Mouse (Mus musculus) c-Kit-positive CD71-positive TER-119-positive erythroid progenitor cells, embryonic 14.5 days (primary cell): Measurements from ENCODE around the gene Pls1.

Experiments used
- DNase-seq: peaks from one replicate; pipeline ENCODE4 v3.0.0-alpha.2; 2013; ENCODE audit warnings: low spot score

Pls1 gene

GRCm38 (mm10) chr9:95801610-95802451 is 43.3 kb downstream of the Pls1 start:
- no peak for DNase-seq

DNA sequence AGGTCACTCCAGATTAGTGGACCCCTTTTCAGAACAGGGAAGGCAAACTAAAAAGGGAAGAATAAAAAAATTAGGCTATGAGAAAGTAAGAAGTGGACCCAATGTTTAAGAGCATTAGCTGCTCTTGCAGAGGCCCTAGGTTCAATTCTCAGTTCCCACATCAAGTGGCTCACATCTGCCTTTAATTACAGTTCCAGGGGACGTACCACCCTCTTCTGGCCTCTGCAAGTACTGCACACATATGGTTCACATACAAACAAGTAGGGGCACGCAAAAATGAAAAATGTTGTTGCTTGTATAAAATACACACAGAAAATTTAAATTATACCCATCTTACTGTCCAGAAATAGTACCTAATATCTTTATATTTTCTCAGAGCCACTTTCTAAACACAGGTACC is 48.8 kb downstream of the Pls1 start:
- DNase-seq, result no peak

DNA sequence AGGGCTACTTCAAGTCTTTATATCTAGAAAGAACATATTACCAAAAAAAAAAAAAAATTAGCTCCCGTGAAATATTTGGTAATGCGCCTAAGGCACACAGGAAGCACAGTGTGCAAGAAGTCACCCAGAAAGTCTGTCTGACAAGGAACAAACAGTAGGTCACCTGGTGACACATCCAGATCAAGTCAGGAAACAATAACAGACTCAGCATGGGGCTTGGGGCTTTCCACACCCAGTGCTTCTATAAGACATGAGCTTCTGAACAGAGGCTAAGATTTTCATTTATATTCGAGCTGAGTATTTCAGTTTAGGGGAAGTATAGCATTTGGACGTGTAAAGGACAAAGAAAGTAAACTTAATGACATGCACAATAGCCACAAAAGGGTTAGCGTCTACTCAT is 49.3 kb downstream of the Pls1 start:
- no peak for DNase-seq

GRCm38 (mm10) chr9:95795077-95795784 is 49.9 kb downstream of the Pls1 start:
- DNase-seq, result no peak

DNA sequence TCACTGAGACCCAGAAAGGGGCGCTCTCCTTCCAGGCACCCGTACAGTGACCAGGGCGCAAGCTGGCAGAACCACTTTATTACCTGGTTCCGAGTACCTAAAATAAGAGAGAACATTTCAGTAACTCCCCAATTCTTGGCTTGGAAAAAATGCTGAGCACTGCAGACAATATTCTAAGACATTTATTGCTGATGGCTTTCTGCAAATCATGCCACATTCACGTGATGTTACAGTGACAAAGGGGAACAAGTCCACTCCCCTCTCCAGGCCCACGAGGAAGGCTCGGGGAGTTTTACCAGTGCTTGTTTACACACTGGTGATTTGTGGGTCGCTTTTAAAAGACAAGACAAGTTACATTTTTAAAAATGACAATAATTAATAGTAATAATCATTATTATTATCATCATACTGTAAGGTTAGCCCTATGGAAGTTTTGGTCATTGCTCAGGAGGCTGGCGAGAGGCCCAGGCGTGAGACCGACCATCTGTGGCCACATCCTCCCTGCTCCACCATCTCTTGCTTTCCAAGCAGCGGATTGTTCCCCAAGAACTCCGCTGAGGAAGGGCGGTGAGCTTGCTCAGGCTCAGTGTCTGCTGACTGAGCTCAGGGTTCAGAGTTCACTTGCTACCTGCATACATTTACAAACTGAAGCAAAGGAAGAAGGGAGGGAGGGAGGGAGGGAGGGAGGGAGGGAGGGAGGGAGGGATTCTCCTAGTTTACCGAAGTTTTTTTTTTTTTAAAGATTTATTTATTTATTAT is 50.9 kb downstream of the Pls1 start:
- no peak for DNase-seq

GRCm38 (mm10) chr9:95784888-95785511 is 60.1 kb downstream of the Pls1 start:
- DNase-seq, result no peak

GRCm38 (mm10) chr9:95783646-95784293 is 61.3 kb downstream of the Pls1 start:
- DNase-seq, result no peak

DNA sequence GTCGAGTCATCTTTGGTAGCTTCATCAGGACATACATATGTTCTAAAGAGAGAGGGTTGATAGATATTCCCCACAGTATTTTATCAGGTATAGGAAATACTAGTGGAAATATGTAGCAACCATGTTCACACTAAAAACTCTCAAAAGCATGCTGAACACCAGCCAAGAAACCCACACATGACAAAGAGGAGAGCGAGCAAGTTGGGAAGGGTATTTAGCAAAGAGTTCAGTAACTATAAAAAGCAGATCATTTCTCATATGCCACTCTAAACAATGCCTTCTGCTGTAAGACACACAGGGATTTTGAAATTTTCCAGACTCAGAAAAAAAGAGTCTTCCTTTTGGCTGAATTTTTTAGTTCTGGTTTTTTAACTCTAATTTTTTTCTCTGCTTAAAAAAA is 73.4 kb downstream of the Pls1 start:
- no peak for DNase-seq

- DNase-seq, result no peak
These were observed 81.9 kb downstream of the Pls1 start for GRCm38 (mm10) chr9:95763218-95763617.

- no peak for DNase-seq
These were observed 82.9 kb downstream of the Pls1 start for GRCm38 (mm10) chr9:95762228-95762627.

GRCm38 (mm10) chr9:95761381-95761780 is 83.7 kb downstream of the Pls1 start:
- DNase-seq, result no peak

DNA sequence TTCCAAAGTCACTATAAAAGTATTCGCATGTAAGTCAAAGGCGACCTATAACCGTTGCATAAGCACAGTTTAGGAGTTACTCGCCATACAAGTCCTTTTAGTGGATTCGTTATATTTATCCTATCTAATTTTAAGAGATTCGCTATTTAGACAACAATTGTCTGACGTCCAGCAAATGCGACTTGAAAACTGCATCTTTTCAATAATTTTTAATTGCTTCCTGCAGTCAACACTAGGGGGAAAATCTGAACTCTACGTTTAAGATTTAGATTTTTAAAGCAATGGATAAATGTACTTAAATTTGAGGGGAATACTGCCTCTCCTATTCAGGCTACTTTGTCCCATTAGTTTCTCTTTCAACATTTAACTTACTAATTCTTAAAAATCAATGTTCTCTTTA is 94.4 kb downstream of the Pls1 start:
- DNase-seq, result no peak

DNA sequence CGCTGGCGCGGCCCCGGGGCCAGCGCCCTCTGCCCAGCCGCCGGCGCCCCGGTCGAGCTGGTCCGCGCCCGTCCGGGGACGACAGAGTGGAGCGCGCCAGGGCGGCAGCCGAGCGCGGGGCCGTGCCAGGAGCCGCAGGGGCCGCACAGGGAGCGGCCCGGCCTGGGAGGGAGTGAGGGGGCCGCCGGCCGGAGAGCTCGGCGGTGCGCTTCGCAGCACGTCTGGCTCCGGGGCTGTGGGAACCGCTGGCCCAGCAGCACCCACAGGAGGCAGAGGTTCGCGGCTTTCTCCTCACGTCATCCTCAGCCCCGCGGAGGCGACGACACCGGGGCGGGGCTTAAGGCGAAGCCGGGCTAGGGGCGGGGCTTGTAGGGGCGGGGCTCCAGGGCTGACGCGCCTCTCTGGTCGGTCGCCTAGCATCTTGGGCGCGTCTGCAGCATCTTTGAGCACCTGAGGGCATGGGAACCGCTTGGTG is 95.0 kb downstream of the Pls1 start, which contains the start of gene Trpc1:
Gene Trpc1 (minus strand): TSS at position 339 of the 475 bp plus-strand sequence.
- DNase-seq, result peak; percentile 68

- no peak for DNase-seq
These were observed 95.6 kb downstream of the Pls1 start for GRCm38 (mm10) chr9:95749461-95749928.

- no peak for DNase-seq
These were observed 97.8 kb downstream of the Pls1 start for GRCm38 (mm10) chr9:95747298-95747697.

DNA sequence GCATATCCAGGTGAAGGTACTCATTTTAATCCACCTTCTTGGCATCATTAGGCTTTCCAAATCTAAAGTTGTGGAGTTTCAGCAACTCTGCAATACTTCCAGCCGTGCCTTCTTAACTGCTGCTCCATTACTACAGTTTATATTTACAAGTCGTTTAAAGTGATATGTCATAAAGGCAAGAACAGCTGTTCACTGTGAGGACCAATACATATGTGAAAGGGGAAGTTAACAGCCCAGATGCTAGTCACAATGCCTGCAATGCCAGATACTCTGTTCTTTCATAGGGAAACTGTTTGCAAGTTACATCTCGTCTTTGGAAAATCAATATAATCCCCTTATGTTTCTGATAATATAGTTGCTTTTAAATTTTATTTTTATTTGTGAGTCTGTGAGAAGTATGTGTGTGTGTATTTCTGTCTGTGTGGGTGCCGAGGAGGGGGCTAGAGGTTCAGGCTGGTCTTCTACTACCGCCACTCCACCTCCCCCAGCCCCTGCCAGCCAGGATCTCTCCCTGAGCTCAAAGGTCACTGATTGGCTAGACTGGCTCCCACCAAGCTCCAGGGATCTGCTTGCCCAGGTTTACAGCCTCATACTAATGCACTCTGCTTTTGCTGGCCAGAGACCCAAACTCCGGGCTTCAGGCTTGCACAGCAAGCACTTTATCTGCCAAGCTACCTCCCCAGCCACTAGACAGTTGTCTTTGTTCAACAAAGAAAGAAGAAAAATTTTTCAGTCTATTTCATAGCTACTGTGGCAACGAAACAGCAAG is 100.1 kb downstream of the Pls1 start:
- DNase-seq, result no peak

DNA sequence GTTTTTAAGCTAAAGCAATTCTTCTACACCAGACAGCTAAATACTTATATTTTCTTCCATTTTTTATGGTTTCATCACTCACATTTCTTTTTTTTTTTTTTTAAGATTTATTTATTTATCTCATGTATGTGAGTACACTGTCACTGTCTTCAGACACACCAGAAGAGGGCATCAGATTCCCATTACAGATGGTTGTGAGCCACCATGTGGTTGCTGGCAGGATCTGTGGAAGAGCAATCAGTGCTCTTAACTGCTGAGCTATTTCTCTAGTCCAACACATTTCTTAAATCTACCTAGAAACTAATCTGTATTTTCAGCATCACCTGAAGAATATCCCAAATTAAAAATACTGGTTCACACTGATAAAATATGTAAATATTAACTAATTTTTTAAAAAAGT is 108.9 kb downstream of the Pls1 start:
- no peak for DNase-seq

- DNase-seq, result no peak
These were observed 132.5 kb downstream of the Pls1 start for GRCm38 (mm10) chr9:95712574-95712973.

DNA sequence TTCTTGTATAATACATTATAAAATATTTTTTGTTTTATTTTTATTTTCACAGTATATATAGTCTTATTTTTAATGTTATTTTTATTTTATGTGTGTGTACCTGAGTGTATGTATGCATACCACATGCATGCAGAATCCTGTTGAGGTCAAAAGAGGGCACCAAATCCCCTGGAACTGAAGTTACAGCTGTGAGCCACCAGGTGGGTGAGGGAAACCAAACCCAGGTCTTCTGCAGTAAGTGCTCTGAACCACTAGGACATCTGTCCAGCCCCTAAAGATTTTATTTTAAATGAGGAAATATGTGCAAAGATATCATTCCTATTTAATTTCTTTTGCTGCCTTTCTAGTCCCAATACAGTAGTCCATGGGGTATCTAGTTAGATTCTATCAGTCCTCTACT is 136.2 kb downstream of the Pls1 start:
- DNase-seq, result no peak

GRCm38 (mm10) chr9:95705371-95705770 is 139.7 kb downstream of the Pls1 start:
- no peak for DNase-seq

DNA sequence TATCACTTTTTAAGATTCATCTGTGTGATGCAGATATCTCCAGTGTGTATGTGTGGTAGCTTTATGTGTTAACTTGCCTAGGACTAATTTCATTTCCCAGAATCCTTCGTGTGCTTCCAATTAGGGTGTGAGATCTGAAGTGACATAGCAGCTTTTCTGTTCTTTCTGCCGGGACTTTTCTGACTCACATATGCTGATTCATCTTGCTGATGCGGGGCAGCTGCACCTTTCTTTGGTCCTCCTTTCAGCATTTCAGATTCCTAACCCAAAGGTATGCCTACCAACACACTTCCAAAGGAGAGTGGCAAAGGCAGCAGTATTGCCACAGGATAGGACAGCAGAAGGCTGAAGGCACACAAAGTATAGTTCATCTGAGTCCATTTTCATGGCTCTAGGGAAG is 141.0 kb downstream of the Pls1 start:
- no peak for DNase-seq
